In genomic region chr1:186833896-186834800, GRCm38 (mm10) we compare ENCODE assay signal across 9 mouse cellular contexts.
DNase-seq lines count a peak whose midpoint lies in the region; ATAC-seq and TF ChIP-seq lines count a peak whose summit lies in the region.
"Had no signal": no experiment of that assay in that cellular context is flagged by ENCODE, and none has a peak within 500 bp of the region (broad histone marks: within the 10 kb centered on the region; RNA-seq: fewer than 3 reads in every experiment).

No protein-coding gene starts in this region.

- H3K9ac ChIP-seq in ES-E14 (ENCODE audit: insufficient read depth, low read depth, low read length, poor library complexity, severe bottlenecking): no peak overlapping the region
- peak overlapping the region; percentile 45 for H3K9ac ChIP-seq in embryonic facial prominence, embryonic 14.5 days (ENCODE audit: low read depth, low read length)
- H3K9ac ChIP-seq in hindbrain, embryonic 15.5 days: peak overlapping the region; percentile 7; the same call in 1 of the 2 replicates

- peaks cover 51% of the 10 kb centered on the region for H3K27me3 ChIP-seq in embryonic facial prominence, embryonic 14.5 days (replicated peaks; ENCODE audit: control insufficient read depth, insufficient read depth, low read length)
- peaks cover 6% of the 10 kb centered on the region; the same call in 1 of the 2 replicates for H3K27me3 ChIP-seq in hindbrain, embryonic 15.5 days
- H3K27me3 ChIP-seq in midbrain, embryonic 10.5 days (ENCODE audit: low read depth, poor library complexity, severe bottlenecking): peaks cover 41% of the 10 kb centered on the region

- peak; percentile 9 for DNase-seq in gastrocnemius, postnatal 10 days
- no peak for DNase-seq in gastrocnemius, postnatal 25 days
- DNase-seq in ES-E14 (ENCODE audit: low read depth, low spot score): peak; percentile 38
- peak; percentile 43 for DNase-seq in embryonic facial prominence, embryonic 14.5 days (ENCODE audit: low spot score)
- peak; percentile 69 for DNase-seq in midbrain, embryonic 10.5 days (ENCODE audit: low spot score)
- DNase-seq in yolk sac, embryonic 10.5 days (ENCODE audit: low spot score): peak; percentile 33

- H3K9me3 ChIP-seq in ES-E14 (ENCODE audit: control insufficient read depth, insufficient read depth, low read depth, low read length): no peaks in the 10 kb centered on the region
- H3K9me3 ChIP-seq in embryonic facial prominence, embryonic 14.5 days (ENCODE audit: control insufficient read depth, low read length): no peaks in the 10 kb centered on the region
- H3K9me3 ChIP-seq in hindbrain, embryonic 15.5 days: no peaks in the 10 kb centered on the region
- no peaks in the 10 kb centered on the region for H3K9me3 ChIP-seq in midbrain, embryonic 10.5 days (replicated peaks)

- no peak overlapping the region for H3K27ac ChIP-seq in ES-E14 (ENCODE audit: insufficient read depth, low read depth, low read length, poor library complexity, severe bottlenecking)
- no peak overlapping the region for H3K27ac ChIP-seq in embryonic facial prominence, embryonic 14.5 days (replicated peaks; ENCODE audit: low read depth, low read length)
- H3K27ac ChIP-seq in hindbrain, embryonic 15.5 days (replicated peaks): 0 out of 2 replicates have a peak overlapping the region, but pooled peaks have one; percentile 20
- H3K27ac ChIP-seq in midbrain, embryonic 10.5 days (replicated peaks): peak overlapping the region; percentile 83

- WGBS in embryonic facial prominence, embryonic 14.5 days: 1% methylated on average over 40 of the region's 43 CpGs
- WGBS in hindbrain, embryonic 15.5 days: under 1% methylated on average over 43 of the region's 43 CpGs
- WGBS in midbrain, embryonic 10.5 days: under 1% methylated on average over 43 of the region's 43 CpGs

- H3K4me3 ChIP-seq in ES-E14 (ENCODE audit: insufficient read depth in 1 of 2, low read depth in 1 of 2, low read length in 2 of 2, poor library complexity in 1 of 2, severe bottlenecking in 1 of 2): peak overlapping the region; percentile 51 to 56
- peak overlapping the region; percentile 37 for H3K4me3 ChIP-seq in embryonic facial prominence, embryonic 14.5 days (ENCODE audit: low read depth, low read length)
- peak overlapping the region; percentile 35 for H3K4me3 ChIP-seq in hindbrain, embryonic 15.5 days
- peak overlapping the region; percentile 61 for H3K4me3 ChIP-seq in midbrain, embryonic 10.5 days

- H3K36me3 ChIP-seq in ES-E14 (ENCODE audit: control insufficient read depth, insufficient read depth, low read length, poor library complexity, severe bottlenecking): no peaks in the 10 kb centered on the region
- no peaks in the 10 kb centered on the region for H3K36me3 ChIP-seq in embryonic facial prominence, embryonic 14.5 days (ENCODE audit: control insufficient read depth, insufficient read depth, low read length)
- no peaks in the 10 kb centered on the region for H3K36me3 ChIP-seq in hindbrain, embryonic 15.5 days
- no peaks in the 10 kb centered on the region for H3K36me3 ChIP-seq in midbrain, embryonic 10.5 days
- H3K36me3 ChIP-seq: G1E had no signal

- H3K4me1 ChIP-seq in ES-E14 (ENCODE audit: control insufficient read depth in 2 of 2, insufficient read depth in 2 of 2, low read length in 2 of 2, poor library complexity in 1 of 2): 0 out of 4 replicates have a peak, but pooled peaks cover 0 to 2% of the 10 kb centered on the region in 2 experiments
- peaks cover 11% of the 10 kb centered on the region for H3K4me1 ChIP-seq in embryonic facial prominence, embryonic 14.5 days (ENCODE audit: control insufficient read depth, insufficient read depth, low read length)
- peaks cover 18% of the 10 kb centered on the region for H3K4me1 ChIP-seq in hindbrain, embryonic 15.5 days (replicated peaks)
- peaks cover 18% of the 10 kb centered on the region for H3K4me1 ChIP-seq in midbrain, embryonic 10.5 days

- in situ Hi-C loops in ES-E14 (cut with MboI; ENCODE audit: low sequenced_read_pairs in 2 of 2, unreplicated experiment in 2 of 2): loop anchor here (10.0 to 25.0 kb wide), 2 partner anchors 128 to 131 kb away; partner anchors contain the start of gene D1Pas1 (in 2 of the 2)

- ATAC-seq in embryonic facial prominence, embryonic 14.5 days (ENCODE audit: low read depth): peak; percentile 30; the same call in 1 of the 2 replicates
- ATAC-seq in hindbrain, embryonic 15.5 days (ENCODE audit: low FRiP score, low read depth): peak; percentile 74
- ATAC-seq in erythroblast, adult 5-6 weeks (replicated peaks; ENCODE audit: low FRiP score, poor library complexity, severe bottlenecking): no peak

- H3K4me2 ChIP-seq in embryonic facial prominence, embryonic 14.5 days (ENCODE audit: low read depth, low read length): peak overlapping the region; percentile 71
- peak overlapping the region; percentile 81 for H3K4me2 ChIP-seq in hindbrain, embryonic 15.5 days

TF ChIP-seq in ES-E14, 5 proteins besides CTCF, POLR2A, EP300 and RAD21:
- TF ChIP-seq ZNF384 (IDR thresholded peaks at IDR 0.05; ENCODE audit: low read depth, low read length): no peak
- no peak for TF ChIP-seq MAFK (IDR thresholded peaks at IDR 0.05; ENCODE audit: insufficient read depth, low read depth, low read length)
- no peak for TF ChIP-seq HCFC1 (IDR thresholded peaks at IDR 0.05; ENCODE audit: borderline replicate concordance, insufficient read depth, low read length)
- TF ChIP-seq ZC3H11A (IDR thresholded peaks at IDR 0.05; ENCODE audit: borderline replicate concordance, low read depth, low read length): no peak
- TF ChIP-seq CHD2 (IDR thresholded peaks at IDR 0.05; ENCODE audit: low read depth, low read length): no peak

Comparison
In these comparisons a context has a peak if more than half of its experiments do, and no peak if none do; other contexts are left out.
1. H3K27ac ChIP-seq: peak in hindbrain, embryonic 15.5 days (single experiment) and midbrain, embryonic 10.5 days (single experiment); none in ES-E14 (single experiment) and embryonic facial prominence, embryonic 14.5 days (single experiment).
2. Peak in every context shown above with its lines, with median percentiles within 50 percentile points of each other: H3K4me3 ChIP-seq.